Mouse (Mus musculus): ENCODE results near the gene Sun2.

DNA sequence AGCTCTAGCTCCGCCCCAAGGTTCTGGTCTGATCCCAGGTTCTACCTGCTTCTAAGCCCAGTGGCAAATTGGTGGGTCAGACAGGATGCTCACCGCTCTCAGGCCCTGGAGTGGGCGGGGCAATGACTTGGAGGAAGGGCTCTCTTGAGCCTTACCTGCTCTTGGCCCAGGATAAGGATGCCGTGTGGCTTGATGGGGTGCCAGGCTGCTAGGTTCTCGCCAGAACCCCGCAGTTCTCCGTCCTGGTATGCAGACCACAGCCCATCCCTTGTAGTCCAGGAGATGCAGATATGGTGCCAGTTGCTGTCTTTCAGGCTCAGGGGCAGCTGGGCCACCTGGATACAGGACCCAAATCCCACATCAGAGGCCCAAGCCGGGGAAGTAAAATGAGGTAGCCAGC lies 47.8 kb upstream of the Sun2 start:
- TF ChIP-seq CTCF (IDR thresholded peaks at IDR 0.05; ENCODE audit: low read depth): no peak
- no peak for TF ChIP-seq EP300 (IDR thresholded peaks at IDR 0.05; ENCODE audit: low read depth)
